Mouse (Mus musculus) limb, embryonic 14.5 days (tissue): ENCODE data around the gene Tmem229b. TPM values are rescaled to one million over a fixed set of nuclear protein-coding genes. Genes with fewer than 3 reads are reported as not detected.

Experiments
- ATAC-seq: fragments of 200-750 bp; cut with Nextera tagmentation; 2 replicates; pipeline ENCODE4 v1.8.0; 2017; ENCODE audit warnings: low read depth, moderate number of reproducible peaks, moderate TSS enrichment; ENCODE audit not compliant: low FRiP score
- DNase-seq: peaks from one replicate; pipeline ENCODE4 v3.0.0-alpha.2; 2015; ENCODE audit warnings: low spot score
- H3K27ac ChIP-seq: fragments of 300-500 bp; sonication (generic); replicated peaks from 2 replicates; pipeline ENCODE4 v1.5.1; 2014; ENCODE audit warnings: low read depth, mild to moderate bottlenecking, low read length, moderate library complexity, mixed read lengths
- H3K27me3 ChIP-seq: fragments of 300-500 bp; sonication (generic); 2 replicates; pipeline ENCODE4 v1.6.1; 2014; ENCODE audit warnings: low read length, mixed read lengths; ENCODE audit not compliant: control insufficient read depth, insufficient read depth
- H3K36me3 ChIP-seq: fragments of 300-500 bp; sonication (generic); 2 replicates; pipeline ENCODE4 v1.6.1; 2014; ENCODE audit warnings: mild to moderate bottlenecking, low read length, moderate library complexity, mixed read lengths; ENCODE audit not compliant: control insufficient read depth, insufficient read depth
- H3K4me1 ChIP-seq: fragments of 300-500 bp; sonication (generic); 2 replicates; pipeline ENCODE4 v1.6.1; 2014; ENCODE audit warnings: antibody characterized with exemption, low read length, mixed read lengths; ENCODE audit not compliant: control insufficient read depth, insufficient read depth
- H3K4me2 ChIP-seq: fragments of 300-500 bp; sonication (generic); replicated peaks from 2 replicates; pipeline ENCODE4 v1.6.1; 2014; ENCODE audit warnings: low read depth, mild to moderate bottlenecking, low read length, moderate library complexity; ENCODE audit not compliant: severe bottlenecking
- H3K4me3 ChIP-seq: fragments of 300-500 bp; sonication (generic); replicated peaks from 2 replicates; pipeline ENCODE4 v1.5.1; 2014; ENCODE audit warnings: low read length
- H3K9ac ChIP-seq: fragments of 300-500 bp; sonication (generic); 2 replicates; pipeline ENCODE4 v1.6.1; 2014; ENCODE audit warnings: mild to moderate bottlenecking, low read depth, low read length, moderate library complexity; ENCODE audit not compliant: severe bottlenecking
- H3K9me3 ChIP-seq: fragments of 300-500 bp; sonication (generic); 2 replicates; pipeline ENCODE4 v1.6.1; 2016; ENCODE audit warnings: low read length; ENCODE audit not compliant: control insufficient read depth
- POLR2A ChIP-seq: fragments of 200-500 bp; IDR thresholded peaks from 2 replicates; pipeline ENCODE4 v1.8.0; 2012; ENCODE audit warnings: inconsistent platforms, mild to moderate bottlenecking, moderate library complexity, borderline replicate concordance; ENCODE audit not compliant: insufficient read depth, insufficient read length; ENCODE audit errors: extremely low read depth
- WGBS: fragments of 180-500 bp; shearing (Covaris S2); extraction: QIAGEN DNeasy Blood & Tissue Kit; methylation state at CpG from one replicate; pipeline ENCODE4 v1.1.7; 2014; 5-methylcytosine and 5-hydroxymethylcytosine counted together
- polyA plus RNA-seq, 2 experiments: library from polyadenylated mRNA; depleted of rRNA in 1 of 2; stranded (reverse) in 1 of 2; unstranded in 1 of 2; fragments of >200 nt; fragmentation: Nextera tagmentation in 1 of 2; extraction: Ambion mirVana in 1 of 2; gene quantifications; 2 replicates each; pipeline versions ENCODE4 v1.2.1 to v1.2.3; 2012 to 2014

The Tmem229b gene
- polyA plus RNA-seq, 2 experiments: 7.3 to 7.4 TPM

GRCm38 (mm10) chr12:78914458-78914857 lies 93.0 kb downstream of the Tmem229b start:
- H3K36me3 ChIP-seq: no peaks in the 10 kb centered on the region
- H3K27me3 ChIP-seq: peaks cover 26% of the 10 kb centered on the region
- WGBS: 86% methylated on average over 4 of the region's 4 CpGs
- TF ChIP-seq POLR2A: no peak
- DNase-seq: no peak
- no peaks in the 10 kb centered on the region for H3K9me3 ChIP-seq
- peaks cover 11% of the 10 kb centered on the region for H3K4me1 ChIP-seq
- H3K4me2 ChIP-seq: no peak overlapping the region
- no peak overlapping the region for H3K27ac ChIP-seq
- no peak overlapping the region for H3K4me3 ChIP-seq
- no peak for ATAC-seq
- H3K9ac ChIP-seq: no peak overlapping the region

Other genes with a start within 250 kb of the Tmem229b start
- 37.0 and 37.9 TPM in 2 replicates for gene Atp6v1d, start 146.0 kb downstream of the Tmem229b start, polyA plus RNA-seq (2012; rRNA removed)
- 64.3 and 70.2 TPM in 2 replicates for gene Atp6v1d, start 146.0 kb downstream of the Tmem229b start, polyA plus RNA-seq (2014; fragmentation: Nextera tagmentation; extraction: Ambion mirVana)
- gene Eif2s1, start 145.8 kb downstream of the Tmem229b start, polyA plus RNA-seq (2012; rRNA removed): 52.4 and 64.4 TPM in 2 replicates
- gene Eif2s1, start 145.8 kb downstream of the Tmem229b start, polyA plus RNA-seq (2014; fragmentation: Nextera tagmentation; extraction: Ambion mirVana): 188 and 194 TPM in 2 replicates
- gene Plek2, start 100.7 kb downstream of the Tmem229b start, polyA plus RNA-seq (2012; rRNA removed): 1.2 and 1.5 TPM in 2 replicates
- gene Plek2, start 100.7 kb downstream of the Tmem229b start, polyA plus RNA-seq (2014; fragmentation: Nextera tagmentation; extraction: Ambion mirVana): 4.5 and 5.8 TPM in 2 replicates
- 4.9 and 5.1 TPM in 2 replicates for gene Plekhh1, start 21.5 kb upstream of the Tmem229b start, polyA plus RNA-seq (2012; rRNA removed)
- gene Plekhh1, start 21.5 kb upstream of the Tmem229b start, polyA plus RNA-seq (2014; fragmentation: Nextera tagmentation; extraction: Ambion mirVana): 2.3 and 2.5 TPM in 2 replicates
- 18.9 and 23.1 TPM in 2 replicates for gene Pigh, start 82.0 kb upstream of the Tmem229b start, polyA plus RNA-seq (2012; rRNA removed)
- gene Pigh, start 82.0 kb upstream of the Tmem229b start, polyA plus RNA-seq (2014; fragmentation: Nextera tagmentation; extraction: Ambion mirVana): 29.4 and 31.2 TPM in 2 replicates
- gene Arg2, start 123.2 kb upstream of the Tmem229b start, polyA plus RNA-seq (2012; rRNA removed): 0.39 and 0.40 TPM in 2 replicates
- gene Arg2, start 123.2 kb upstream of the Tmem229b start, polyA plus RNA-seq (2014; fragmentation: Nextera tagmentation; extraction: Ambion mirVana): 0.55 and 0.65 TPM in 2 replicates
- 27.7 and 44.0 TPM in 2 replicates for gene Vti1b, start 165.0 kb upstream of the Tmem229b start, polyA plus RNA-seq (2012; rRNA removed)
- 85.7 and 94.6 TPM in 2 replicates for gene Vti1b, start 165.0 kb upstream of the Tmem229b start, polyA plus RNA-seq (2014; fragmentation: Nextera tagmentation; extraction: Ambion mirVana)
- 22.1 and 23.5 TPM in 2 replicates for gene Rdh11, start 184.7 kb upstream of the Tmem229b start, polyA plus RNA-seq (2012; rRNA removed)
- 25.1 and 27.1 TPM in 2 replicates for gene Rdh11, start 184.7 kb upstream of the Tmem229b start, polyA plus RNA-seq (2014; fragmentation: Nextera tagmentation; extraction: Ambion mirVana)
- gene Rdh12, start 201.3 kb upstream of the Tmem229b start, polyA plus RNA-seq (2012; rRNA removed): 9.4 and 10.2 TPM in 2 replicates
- gene Rdh12, start 201.3 kb upstream of the Tmem229b start, polyA plus RNA-seq (2014; fragmentation: Nextera tagmentation; extraction: Ambion mirVana): 15.4 and 24.2 TPM in 2 replicates